Mouse (Mus musculus) embryonic facial prominence, embryonic 12.5 days (tissue): ENCODE measurements around the gene BC034090. TPM values are rescaled to one million over a fixed set of nuclear protein-coding genes. Genes with fewer than 3 reads are reported as not detected.

ENCODE experiments used
- ATAC-seq: fragments of 200-750 bp; cut with Nextera tagmentation; 2 replicates; pipeline ENCODE4 v1.8.0; 2017; ENCODE audit not compliant: insufficient number of reproducible peaks, insufficient read depth, low FRiP score, low TSS enrichment
- H3K27ac ChIP-seq: fragments of 300-500 bp; sonication (generic); 2 replicates; pipeline ENCODE4 v1.5.1; 2016; ENCODE audit warnings: mild to moderate bottlenecking
- H3K27me3 ChIP-seq: fragments of 300-500 bp; sonication (generic); 2 replicates; pipeline ENCODE4 v1.6.1; 2016; ENCODE audit warnings: mild to moderate bottlenecking, moderate library complexity
- H3K36me3 ChIP-seq: fragments of 300-500 bp; sonication (generic); 2 replicates; pipeline ENCODE4 v1.6.1; 2016; ENCODE audit warnings: mild to moderate bottlenecking
- H3K4me1 ChIP-seq: fragments of 300-500 bp; sonication (generic); 2 replicates; pipeline ENCODE4 v1.6.1; 2016
- H3K4me2 ChIP-seq: fragments of 300-500 bp; sonication (generic); replicated peaks from 2 replicates; pipeline ENCODE4 v1.6.1; 2016; ENCODE audit warnings: mild to moderate bottlenecking, moderate library complexity
- H3K4me3 ChIP-seq: fragments of 300-500 bp; sonication (generic); 2 replicates; pipeline ENCODE4 v1.5.1; 2016; ENCODE audit warnings: mild to moderate bottlenecking
- H3K9ac ChIP-seq: fragments of 300-500 bp; sonication (generic); 2 replicates; pipeline ENCODE4 v1.6.1; 2016; ENCODE audit warnings: mild to moderate bottlenecking, moderate library complexity
- H3K9me3 ChIP-seq: fragments of 300-500 bp; sonication (generic); 2 replicates; pipeline ENCODE4 v1.6.1; 2016; ENCODE audit warnings: mild to moderate bottlenecking, moderate library complexity
- WGBS: fragments of 180-500 bp; shearing (Covaris S2); methylation state at CpG from one replicate; pipeline ENCODE4 v1.1.7; 2016; 5-methylcytosine and 5-hydroxymethylcytosine counted together
- polyA plus RNA-seq: library from polyadenylated mRNA; unstranded; fragments of >200 nt; fragmentation: Nextera tagmentation; extraction: Ambion mirVana; gene quantifications from 2 replicates; pipeline ENCODE4 v1.2.1, GENCODE M21; 2016

The BC034090 gene
- polyA plus RNA-seq, 1 experiment from 2014 or later = 6.9 TPM

DNA sequence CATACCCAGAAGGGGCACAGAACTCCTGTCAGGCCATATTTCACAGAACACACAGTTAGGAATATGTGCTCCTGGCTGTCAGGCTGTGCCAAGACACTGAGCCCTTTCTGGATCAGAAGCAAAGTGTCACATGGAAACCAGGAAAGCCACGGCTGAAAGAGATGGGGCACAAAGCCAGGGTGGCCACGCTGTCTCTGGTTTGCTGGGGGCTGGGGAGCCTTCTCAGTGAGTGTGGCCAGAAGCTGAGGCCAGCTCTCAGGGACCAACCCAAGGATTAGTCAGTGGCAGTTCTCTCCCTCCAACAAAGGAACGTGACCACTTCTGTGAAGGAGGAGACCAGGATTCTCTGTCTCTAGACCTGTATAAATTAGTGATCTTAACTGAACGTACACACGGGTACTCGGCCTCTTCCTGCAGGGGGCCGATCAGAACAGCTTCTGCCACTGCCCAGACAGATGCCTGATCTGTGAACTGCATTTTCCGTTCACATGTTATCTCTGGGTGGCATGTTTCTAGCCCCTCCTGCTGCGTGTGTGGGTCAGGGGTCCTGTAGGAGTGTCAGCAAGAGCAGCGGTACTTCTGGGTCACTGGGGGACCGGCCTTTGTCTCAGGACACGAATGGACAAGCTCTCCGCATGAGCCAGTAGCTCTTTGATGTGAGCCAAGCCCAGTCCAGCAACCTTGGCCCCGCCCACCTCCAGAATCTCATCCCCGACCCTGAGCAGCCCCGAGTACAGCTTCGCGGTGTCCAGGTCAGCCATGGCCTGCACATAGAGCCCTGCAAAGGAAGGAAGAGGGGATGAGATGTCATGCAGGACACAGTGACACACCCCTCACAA, 31.1 kb downstream of the BC034090 start:
- peak overlapping the region; percentile 78 for H3K27ac ChIP-seq
- 0 out of 2 replicates have a peak overlapping the region, but pooled peaks have one; percentile 0 for H3K4me2 ChIP-seq
- H3K27me3 ChIP-seq = no peaks in the 10 kb centered on the region
- 24% methylated on average over 18 of the region's 18 CpGs for WGBS
- no peak overlapping the region for H3K4me3 ChIP-seq
- ATAC-seq = no peak
- H3K36me3 ChIP-seq = no peaks in the 10 kb centered on the region
- H3K9ac ChIP-seq = no peak overlapping the region
- H3K9me3 ChIP-seq = no peaks in the 10 kb centered on the region
- peaks cover 69% of the 10 kb centered on the region for H3K4me1 ChIP-seq

DNA sequence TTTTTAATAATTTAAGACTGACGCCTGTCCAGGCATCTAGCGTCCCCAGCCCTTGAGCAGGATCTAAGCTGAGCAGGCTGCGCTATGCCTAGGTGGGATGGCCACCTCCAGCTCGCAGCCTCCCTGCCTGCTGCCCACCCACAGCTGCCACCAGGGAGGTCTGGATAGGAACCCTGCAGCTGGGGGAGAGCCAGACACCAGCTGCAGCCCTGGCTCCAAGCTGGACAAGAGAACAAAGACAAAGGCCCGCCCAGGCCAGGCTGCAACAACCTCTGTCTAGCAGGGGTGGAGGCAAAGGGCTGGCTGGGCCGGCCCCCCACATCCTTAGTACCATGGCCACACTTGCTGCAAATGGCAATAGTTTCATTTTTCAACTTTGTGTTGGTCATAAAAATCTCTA, 31.8 kb downstream of the BC034090 start:
- Histone ChIP-seq H3K4me1 (peaks cover 69% of the 10 kb centered on the region), H3K27ac (peak overlapping the region; percentile 78), H3K4me2 (0 out of 2 replicates have a peak overlapping the region, but pooled peaks have one; percentile 0), H3K9me3 (no peaks in the 10 kb centered on the region), H3K9ac (no peak overlapping the region), H3K27me3 (no peaks in the 10 kb centered on the region), H3K4me3 (no peak overlapping the region), H3K36me3 (peaks cover 4% of the 10 kb centered on the region)
- 7% methylated on average over 6 of the region's 6 CpGs for WGBS
- peak; percentile 43; the same call in 1 of the 2 replicates for ATAC-seq

DNA sequence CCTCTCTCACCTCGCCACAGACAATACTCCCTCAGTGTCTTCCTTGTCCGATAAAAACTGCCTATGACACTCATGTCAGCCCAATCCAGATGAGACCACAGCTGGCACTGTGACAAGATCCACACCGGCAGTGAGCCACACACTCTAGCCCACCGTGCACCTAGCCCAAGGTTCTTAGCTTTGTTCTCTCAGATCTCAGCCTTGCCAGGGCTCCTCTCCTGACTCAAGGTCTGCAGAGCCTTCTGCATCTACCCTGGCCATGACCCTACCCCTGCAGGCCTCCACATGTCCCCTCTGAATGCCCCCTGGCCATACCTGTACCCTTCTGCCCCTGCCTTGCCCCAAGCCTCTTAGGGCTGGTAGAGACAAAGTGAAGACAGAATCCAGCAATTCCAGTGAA, 32.2 kb downstream of the BC034090 start:
- Histone ChIP-seq H3K27me3 (no peaks in the 10 kb centered on the region), H3K4me3 (no peak overlapping the region), H3K4me1 (peaks cover 65% of the 10 kb centered on the region), H3K9ac (no peak overlapping the region), H3K4me2 (no peak overlapping the region), H3K36me3 (peaks cover 8% of the 10 kb centered on the region), H3K27ac (peak overlapping the region; percentile 78), H3K9me3 (no peaks in the 10 kb centered on the region)
- 37% methylated on average over 4 of the region's 4 CpGs for WGBS
- ATAC-seq = 0 out of 2 replicates have a peak, but pooled peaks have one; percentile 9

DNA sequence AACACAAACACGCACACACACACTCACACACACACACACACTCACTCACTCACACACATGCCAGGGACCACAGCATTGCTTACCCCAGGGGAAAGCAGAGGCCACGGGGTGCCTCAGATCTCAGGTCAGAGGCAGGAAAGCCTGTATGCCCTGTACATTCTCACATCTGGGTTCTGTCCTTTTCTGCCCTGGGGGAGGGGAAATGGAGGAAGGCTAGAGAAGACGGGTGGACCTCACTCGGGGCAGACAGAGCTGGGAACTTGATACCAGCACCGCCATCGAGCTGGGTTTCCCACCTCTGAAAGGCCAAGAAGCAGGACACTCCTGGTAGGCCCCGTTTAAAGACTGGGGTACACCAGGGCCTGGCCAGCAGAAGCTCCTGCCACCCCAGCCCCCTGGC, 33.2 kb downstream of the BC034090 start:
- Histone ChIP-seq H3K27me3 (no peaks in the 10 kb centered on the region), H3K9me3 (no peaks in the 10 kb centered on the region), H3K4me3 (no peak overlapping the region), H3K27ac (peak overlapping the region; percentile 5; the same call in 1 of the 2 replicates), H3K4me1 (peaks cover 57% of the 10 kb centered on the region), H3K4me2 (no peak overlapping the region), H3K36me3 (peaks cover 16% of the 10 kb centered on the region), H3K9ac (no peak overlapping the region)
- no peak for ATAC-seq
- 10% methylated on average over 7 of the region's 7 CpGs for WGBS

GRCm38 (mm10) chr1:155210011-155210763, 34.1 kb downstream of the BC034090 start:
- ATAC-seq = no peak
- H3K9me3 ChIP-seq = no peaks in the 10 kb centered on the region
- no peak overlapping the region for H3K27ac ChIP-seq
- no peak overlapping the region for H3K4me3 ChIP-seq
- peaks cover 17% of the 10 kb centered on the region for H3K36me3 ChIP-seq
- WGBS = 71% methylated on average over 11 of the region's 11 CpGs
- H3K9ac ChIP-seq = no peak overlapping the region
- H3K4me2 ChIP-seq = no peak overlapping the region
- peaks cover 57% of the 10 kb centered on the region for H3K4me1 ChIP-seq
- no peaks in the 10 kb centered on the region for H3K27me3 ChIP-seq

- no peaks in the 10 kb centered on the region for H3K27me3 ChIP-seq
- ATAC-seq = no peak
- 80% methylated on average over 3 of the region's 3 CpGs for WGBS
- H3K4me2 ChIP-seq = no peak overlapping the region
- peaks cover 23% of the 10 kb centered on the region for H3K36me3 ChIP-seq
- H3K27ac ChIP-seq = no peak overlapping the region
- H3K4me1 ChIP-seq = peaks cover 55% of the 10 kb centered on the region
- no peaks in the 10 kb centered on the region for H3K9me3 ChIP-seq
- no peak overlapping the region for H3K9ac ChIP-seq
- H3K4me3 ChIP-seq = no peak overlapping the region
Observed at GRCm38 (mm10) chr1:155207859-155208258, 36.4 kb downstream of the BC034090 start.

DNA sequence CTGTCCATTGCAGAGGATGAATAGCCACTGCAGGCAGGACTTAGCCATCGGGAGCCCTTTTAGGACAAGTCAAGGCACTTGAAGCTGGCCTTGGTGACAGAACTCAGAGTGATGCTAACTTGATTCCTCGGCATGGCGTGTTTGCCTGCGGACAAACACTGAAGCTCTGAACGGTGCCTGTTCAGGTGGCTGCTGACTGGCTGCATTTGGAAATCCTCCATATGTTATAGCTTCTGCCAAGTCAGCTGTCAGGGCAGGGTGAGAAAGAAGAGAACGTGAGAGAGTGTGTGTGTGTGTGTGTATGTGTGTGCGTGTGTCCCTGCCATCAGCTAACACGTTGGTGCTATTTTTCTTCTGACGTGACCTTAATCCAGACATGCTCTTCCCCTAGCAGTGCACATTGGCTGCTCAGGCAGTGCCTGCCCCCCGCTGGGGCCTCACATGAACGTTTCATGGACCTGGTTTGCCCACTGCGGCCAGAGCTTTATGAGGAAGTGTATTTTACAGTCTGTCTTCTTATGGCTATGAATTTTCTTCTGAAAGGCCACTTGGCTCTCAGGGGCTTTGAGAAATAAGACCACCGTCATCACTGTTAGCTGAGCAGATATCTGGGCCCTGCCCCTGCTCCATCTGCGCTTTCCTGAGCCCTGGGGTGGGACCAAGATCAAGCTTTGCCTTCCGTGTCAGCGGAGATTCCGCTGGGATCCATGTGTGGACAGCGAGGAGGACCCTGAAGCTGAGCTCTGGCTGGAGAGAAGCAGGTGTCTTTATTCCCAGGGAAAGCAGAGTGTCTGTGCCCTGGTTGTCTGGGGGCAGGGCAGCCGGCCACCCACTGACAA, 38.2 kb downstream of the BC034090 start:
- H3K4me2 ChIP-seq = no peak overlapping the region
- WGBS = 73% methylated on average over 19 of the region's 19 CpGs
- no peak for ATAC-seq
- H3K9me3 ChIP-seq = no peaks in the 10 kb centered on the region
- H3K36me3 ChIP-seq = peaks cover 39% of the 10 kb centered on the region
- H3K9ac ChIP-seq = no peak overlapping the region
- no peak overlapping the region for H3K4me3 ChIP-seq
- peaks cover 37% of the 10 kb centered on the region for H3K4me1 ChIP-seq
- H3K27ac ChIP-seq = no peak overlapping the region; the same call in 1 of the 2 replicates
- no peaks in the 10 kb centered on the region for H3K27me3 ChIP-seq

DNA sequence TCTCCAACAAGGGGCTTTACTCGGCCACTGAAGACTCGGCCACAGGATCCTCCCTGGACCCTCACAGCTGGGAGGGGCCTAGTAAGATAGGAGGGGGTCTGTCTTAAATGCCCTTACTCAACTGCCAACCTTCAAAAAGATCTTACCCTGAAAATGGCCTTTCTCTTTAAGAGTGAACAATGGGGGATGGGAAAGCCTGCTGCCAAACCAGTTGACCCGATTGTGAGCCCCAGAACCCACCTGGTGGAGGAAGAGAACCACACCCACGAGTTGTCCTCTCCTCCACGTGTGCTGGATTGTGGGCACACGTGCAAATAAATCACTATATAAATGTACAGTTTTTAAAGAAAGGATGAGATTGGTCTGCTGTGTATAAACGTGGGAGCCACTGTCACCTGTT, 38.9 kb downstream of the BC034090 start:
- Histone ChIP-seq H3K9me3 (no peaks in the 10 kb centered on the region), H3K4me3 (no peak overlapping the region), H3K4me2 (no peak overlapping the region), H3K36me3 (peaks cover 45% of the 10 kb centered on the region), H3K27me3 (no peaks in the 10 kb centered on the region), H3K9ac (no peak overlapping the region), H3K4me1 (peaks cover 29% of the 10 kb centered on the region), H3K27ac (no peak overlapping the region)
- 56% methylated on average over 7 of the region's 7 CpGs for WGBS
- ATAC-seq = no peak

DNA sequence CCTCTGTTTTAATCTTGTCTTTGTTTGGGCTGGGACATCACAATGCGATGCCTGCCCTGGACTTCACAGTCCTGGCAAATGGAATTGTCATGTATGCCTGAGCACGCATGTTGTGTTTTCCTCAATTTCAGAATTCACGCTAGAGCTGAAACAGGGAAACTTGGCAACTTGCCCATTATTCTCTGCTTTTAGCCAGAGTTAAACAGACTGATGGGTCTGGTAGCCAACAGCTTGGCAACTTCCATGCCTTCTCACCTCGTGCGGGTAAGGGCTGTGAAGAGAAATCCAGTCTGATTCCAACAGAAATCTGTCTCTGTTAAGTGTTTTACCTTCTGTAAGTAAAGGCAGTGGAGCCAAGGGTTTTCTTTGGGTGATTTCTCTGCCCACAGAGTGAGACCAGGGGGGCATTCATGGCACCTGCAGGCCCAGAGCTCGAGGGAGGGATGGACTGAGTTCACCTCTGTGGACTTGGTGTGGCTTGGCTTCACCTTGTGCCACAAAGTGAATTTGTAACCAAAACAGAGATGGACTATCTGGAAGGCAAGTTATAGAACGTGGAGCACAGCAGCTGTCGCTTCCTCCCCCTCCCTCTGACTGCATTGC, 39.6 kb downstream of the BC034090 start:
- H3K36me3 ChIP-seq = peaks cover 51% of the 10 kb centered on the region
- H3K4me3 ChIP-seq = no peak overlapping the region
- peak overlapping the region; percentile 36; the same call in 1 of the 2 replicates for H3K27ac ChIP-seq
- no peaks in the 10 kb centered on the region for H3K9me3 ChIP-seq
- no peak overlapping the region for H3K9ac ChIP-seq
- no peaks in the 10 kb centered on the region for H3K27me3 ChIP-seq
- ATAC-seq = no peak
- H3K4me1 ChIP-seq = peaks cover 25% of the 10 kb centered on the region
- H3K4me2 ChIP-seq = no peak overlapping the region
- WGBS = 79% methylated on average over 8 of the region's 8 CpGs

GRCm38 (mm10) chr1:155203954-155204353, 40.3 kb downstream of the BC034090 start:
- Histone ChIP-seq H3K36me3 (peaks cover 51% of the 10 kb centered on the region), H3K27ac (0 out of 2 replicates have a peak overlapping the region, but pooled peaks have one; percentile 36), H3K9me3 (no peaks in the 10 kb centered on the region), H3K4me1 (peaks cover 24% of the 10 kb centered on the region), H3K4me3 (no peak overlapping the region), H3K4me2 (no peak overlapping the region), H3K9ac (no peak overlapping the region), H3K27me3 (no peaks in the 10 kb centered on the region)
- 86% methylated on average over 12 of the region's 12 CpGs for WGBS
- no peak for ATAC-seq

DNA sequence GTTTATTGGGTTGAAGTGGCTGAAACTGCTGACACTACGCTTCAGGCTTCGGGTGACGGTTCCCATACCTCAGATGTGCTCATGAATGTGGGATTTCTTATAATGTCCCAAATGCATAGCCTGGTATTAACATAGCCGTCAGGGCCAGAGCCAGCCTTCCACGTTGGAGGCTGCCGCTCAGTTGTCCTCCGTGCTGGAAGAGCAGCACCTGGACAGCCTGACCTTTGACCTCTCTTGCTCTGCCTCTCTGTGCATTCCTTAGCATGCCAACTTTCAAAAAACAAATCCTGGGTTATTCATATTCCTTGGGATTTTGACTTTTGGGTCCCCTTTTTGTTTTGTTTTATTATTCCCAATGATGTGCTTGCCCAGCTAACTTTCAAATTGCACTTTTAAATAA, 41.1 kb downstream of the BC034090 start:
- H3K9ac ChIP-seq = no peak overlapping the region
- no peak for ATAC-seq
- H3K27me3 ChIP-seq = no peaks in the 10 kb centered on the region
- no peak overlapping the region for H3K4me2 ChIP-seq
- peaks cover 24% of the 10 kb centered on the region for H3K4me1 ChIP-seq
- WGBS = 76% methylated on average over 7 of the region's 7 CpGs
- no peaks in the 10 kb centered on the region for H3K9me3 ChIP-seq
- H3K27ac ChIP-seq = 0 out of 2 replicates have a peak overlapping the region, but pooled peaks have one; percentile 25
- peaks cover 55% of the 10 kb centered on the region for H3K36me3 ChIP-seq
- no peak overlapping the region for H3K4me3 ChIP-seq
